Mouse (Mus musculus): Measurements from ENCODE around the gene Scamp1.

The Scamp1 gene

GRCm38 (mm10) chr13:94224717-94225705, 60.6 kb downstream of the Scamp1 start:
- no peak for DNase-seq (ENCODE audit: low spot score in 2 of 2)

GRCm38 (mm10) chr13:94223609-94224008, 62.0 kb downstream of the Scamp1 start:
- peak in 1 of 2 experiments; percentile 17 for DNase-seq (ENCODE audit: low spot score in 2 of 2)

GRCm38 (mm10) chr13:94212716-94213115, 72.9 kb downstream of the Scamp1 start:
- DNase-seq (ENCODE audit: low spot score in 2 of 2) = no peak

- DNase-seq (ENCODE audit: low spot score in 2 of 2) = no peak
Measured at GRCm38 (mm10) chr13:94212179-94212578, 73.5 kb downstream of the Scamp1 start.

- DNase-seq (ENCODE audit: low spot score in 2 of 2) = no peak
Measured at GRCm38 (mm10) chr13:94211236-94212119, 74.2 kb downstream of the Scamp1 start.

GRCm38 (mm10) chr13:94208892-94209291, 76.8 kb downstream of the Scamp1 start:
- DNase-seq (ENCODE audit: low spot score in 2 of 2) = no peak

- DNase-seq (ENCODE audit: low spot score in 2 of 2) = no peak
Measured at GRCm38 (mm10) chr13:94207973-94208372, 77.7 kb downstream of the Scamp1 start.

- peak in 1 of 2 experiments; percentile 32 for DNase-seq (ENCODE audit: low spot score in 2 of 2)
Measured at GRCm38 (mm10) chr13:94205234-94205633, 80.4 kb downstream of the Scamp1 start.

- DNase-seq (ENCODE audit: low spot score in 2 of 2) = no peak
Measured at GRCm38 (mm10) chr13:94199829-94200228, 85.8 kb downstream of the Scamp1 start.

- DNase-seq (ENCODE audit: low spot score in 2 of 2) = no peak
Measured at GRCm38 (mm10) chr13:94198616-94199015, 87.0 kb downstream of the Scamp1 start.

- DNase-seq (ENCODE audit: low spot score in 2 of 2) = no peak
Measured at GRCm38 (mm10) chr13:94193227-94193626, 92.4 kb downstream of the Scamp1 start.

- peak in 1 of 2 experiments; percentile 11 for DNase-seq (ENCODE audit: low spot score in 2 of 2)
Measured at GRCm38 (mm10) chr13:94190386-94190785, 95.3 kb downstream of the Scamp1 start.

- DNase-seq (ENCODE audit: low spot score in 2 of 2) = no peak
Measured at GRCm38 (mm10) chr13:94188200-94189086, 97.2 kb downstream of the Scamp1 start.

GRCm38 (mm10) chr13:94185631-94186030, 100.0 kb downstream of the Scamp1 start:
- no peak for DNase-seq (ENCODE audit: low spot score in 2 of 2)

GRCm38 (mm10) chr13:94184726-94185456, 100.8 kb downstream of the Scamp1 start:
- no peak for DNase-seq (ENCODE audit: low spot score in 2 of 2)

- DNase-seq (ENCODE audit: low spot score in 2 of 2) = no peak
Measured at GRCm38 (mm10) chr13:94183372-94184021, 102.2 kb downstream of the Scamp1 start.

GRCm38 (mm10) chr13:94182026-94182425, 103.6 kb downstream of the Scamp1 start:
- no peak for DNase-seq (ENCODE audit: low spot score in 2 of 2)

GRCm38 (mm10) chr13:94180477-94181420, 104.9 kb downstream of the Scamp1 start:
- no peak for DNase-seq (ENCODE audit: low spot score in 2 of 2)

All from left cerebral cortex, adult 9 months (tissue).